Mouse (Mus musculus) right cerebral cortex, adult 2 months (tissue): ENCODE measurements around the gene Tex12.

ENCODE experiments used
- DNase-seq, 2 experiments: peaks; one replicate each; pipeline ENCODE4 v3.0.0; 2021 to 2022; ENCODE audit warnings: low spot score in 2 of 2

The Tex12 gene

GRCm38 (mm10) chr9:50561145-50561917, at the start of gene Tex12:
Gene Tex12, minus strand, starts transcription at chr9:50561325.
- no peak for DNase-seq

DNA sequence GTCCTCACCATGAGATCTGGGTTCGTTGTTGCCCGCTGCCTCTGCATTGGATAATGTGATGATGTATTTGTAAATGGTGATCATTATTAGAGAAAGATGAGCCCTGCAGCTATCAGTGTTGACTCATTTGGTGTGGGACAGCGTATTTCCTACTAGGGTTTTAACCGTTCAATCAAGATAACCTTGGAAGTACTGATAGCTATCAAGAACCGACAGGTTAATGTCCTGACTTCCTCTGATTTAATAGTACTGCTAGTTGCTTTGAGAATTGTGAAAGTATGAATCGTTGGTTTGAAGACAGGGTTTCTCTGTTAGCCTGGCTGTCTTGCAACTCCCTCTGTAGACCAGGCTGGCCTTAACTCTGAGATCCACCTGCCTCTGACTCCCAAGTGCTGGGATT, 43.2 kb upstream of the Tex12 start:
- no peak for DNase-seq

- DNase-seq = no peak
Observed at GRCm38 (mm10) chr9:50603998-50604324, 42.8 kb upstream of the Tex12 start.

DNA sequence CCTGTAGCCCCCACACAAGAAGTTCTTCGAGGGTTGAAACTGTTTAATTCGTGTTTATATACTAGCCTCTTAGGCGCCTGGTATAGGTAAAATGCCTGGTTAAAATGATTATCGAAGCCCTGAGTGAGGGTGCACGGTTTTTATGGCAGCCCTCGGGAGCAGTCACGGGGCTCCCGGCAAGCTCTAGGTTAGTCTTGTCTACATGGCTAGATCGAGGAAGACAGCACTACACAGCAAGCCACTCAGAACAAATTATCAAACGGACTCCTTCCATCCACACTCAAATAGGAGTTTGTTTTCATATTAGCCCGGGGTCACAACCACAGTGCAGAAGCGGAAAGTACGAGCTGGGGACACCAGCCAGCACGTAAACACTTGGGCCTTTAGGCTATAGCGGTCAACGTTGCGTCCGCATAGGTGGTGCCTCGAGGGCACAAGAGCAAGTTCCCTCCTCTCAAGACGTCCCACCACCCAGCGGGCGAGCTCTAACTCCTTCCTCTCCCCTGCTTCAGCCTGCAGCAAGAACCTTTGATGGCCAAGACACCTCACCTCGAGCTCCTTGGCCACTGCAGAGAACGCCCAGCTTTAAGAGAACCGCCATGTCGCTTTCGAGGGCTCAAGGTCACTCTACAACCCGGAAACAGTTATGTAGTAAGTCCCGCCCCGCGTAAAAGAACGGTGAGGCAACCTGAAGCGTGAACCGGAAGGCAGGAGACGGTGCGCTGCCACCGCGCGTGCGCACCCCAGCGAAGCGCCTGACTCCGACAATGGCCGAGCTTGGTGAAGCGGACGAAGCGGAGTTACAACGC, 42.3 kb upstream of the Tex12 start, which contains the start of the genes Sdhd and Timm8b:
Gene Sdhd (minus strand): TSS at position 624 of the 809 bp plus-strand sequence.
Gene Timm8b (plus strand): TSS at position 722 of the 809 bp plus-strand sequence.
- peak; percentile 96 to 97 for DNase-seq

GRCm38 (mm10) chr9:50602055-50602845, 41.1 kb upstream of the Tex12 start:
- no peak for DNase-seq

DNA sequence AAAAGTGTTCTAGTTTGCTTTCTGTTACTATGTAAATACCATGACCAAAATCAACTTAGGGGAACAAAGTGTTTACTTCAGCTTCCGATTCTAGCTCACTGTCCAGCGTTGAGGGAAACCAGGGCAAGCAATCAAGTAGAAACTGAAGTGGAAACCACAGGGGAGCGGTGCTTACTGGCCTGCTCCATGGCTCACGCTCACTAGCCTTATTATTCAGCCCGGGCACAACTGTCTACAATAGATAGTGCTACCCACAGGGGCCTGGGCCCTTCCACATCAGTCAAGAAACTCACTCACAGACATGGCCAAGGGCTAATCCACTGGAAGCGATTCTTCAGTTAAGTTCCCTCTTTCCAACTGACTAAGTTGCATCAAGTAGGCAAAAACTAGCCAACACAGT, 40.4 kb upstream of the Tex12 start:
- DNase-seq = no peak

GRCm38 (mm10) chr9:50596973-50597372, 35.8 kb upstream of the Tex12 start:
- DNase-seq = no peak

- DNase-seq = no peak
Observed at GRCm38 (mm10) chr9:50594794-50595417, 33.8 kb upstream of the Tex12 start.

- no peak for DNase-seq
Observed at GRCm38 (mm10) chr9:50593544-50593943, 32.4 kb upstream of the Tex12 start.

DNA sequence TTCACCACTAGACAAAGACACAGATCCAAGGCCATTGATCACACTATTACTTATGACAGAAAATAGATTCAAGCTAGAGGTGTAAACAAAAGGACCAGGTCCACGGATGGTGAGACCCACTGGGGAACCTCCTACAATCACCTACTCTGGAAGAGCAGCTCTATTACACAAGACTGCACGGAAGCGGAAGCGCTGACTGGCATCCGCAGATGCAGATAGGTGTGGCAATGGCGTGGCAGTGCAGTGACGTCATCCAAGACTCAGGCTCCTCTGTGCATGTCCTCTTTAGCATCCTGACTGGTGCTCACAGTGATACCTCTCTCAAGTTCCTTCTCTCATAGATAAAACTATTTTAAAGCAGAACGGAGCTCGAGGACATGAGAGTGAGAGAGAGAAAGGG, 31.8 kb upstream of the Tex12 start:
- DNase-seq = no peak

GRCm38 (mm10) chr9:50590856-50591518, 29.9 kb upstream of the Tex12 start:
- no peak for DNase-seq

GRCm38 (mm10) chr9:50586955-50587354, 25.8 kb upstream of the Tex12 start:
- no peak for DNase-seq

DNA sequence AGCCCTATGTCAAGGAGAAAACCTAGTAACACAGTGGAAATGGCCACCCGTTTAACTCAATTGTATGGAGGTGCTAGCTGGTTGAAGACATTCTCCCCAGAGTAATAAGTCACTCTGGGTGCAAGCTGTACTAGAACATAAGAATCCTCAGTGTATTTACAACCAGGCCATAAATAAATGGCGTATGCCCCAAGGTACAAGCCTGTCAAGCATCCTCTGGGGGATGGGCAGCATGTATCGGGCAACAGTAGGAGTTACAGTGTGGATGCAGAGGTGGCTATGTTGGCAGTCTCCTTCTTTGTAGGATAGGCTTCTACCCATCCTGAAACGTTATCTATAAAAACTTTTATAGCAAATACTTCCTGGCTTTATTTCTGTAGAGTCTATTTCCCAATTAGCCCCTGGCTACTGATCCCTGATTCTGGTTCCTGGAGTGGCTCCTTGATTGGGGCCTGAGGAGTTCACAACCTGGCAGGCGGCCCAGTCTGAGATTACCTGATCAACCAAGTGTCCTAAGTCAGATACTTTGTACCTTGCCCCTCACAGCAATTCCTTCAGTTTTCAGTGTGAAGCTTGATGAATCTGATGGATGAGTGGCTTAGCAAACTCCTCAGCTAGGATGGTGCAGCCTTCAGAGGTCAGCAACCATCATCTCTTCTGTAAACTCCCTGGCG, 24.2 kb upstream of the Tex12 start:
- DNase-seq = no peak

GRCm38 (mm10) chr9:50580370-50580769, 19.2 kb upstream of the Tex12 start:
- no peak for DNase-seq

GRCm38 (mm10) chr9:50569599-50570525, 8.7 kb upstream of the Tex12 start:
- no peak for DNase-seq

DNA sequence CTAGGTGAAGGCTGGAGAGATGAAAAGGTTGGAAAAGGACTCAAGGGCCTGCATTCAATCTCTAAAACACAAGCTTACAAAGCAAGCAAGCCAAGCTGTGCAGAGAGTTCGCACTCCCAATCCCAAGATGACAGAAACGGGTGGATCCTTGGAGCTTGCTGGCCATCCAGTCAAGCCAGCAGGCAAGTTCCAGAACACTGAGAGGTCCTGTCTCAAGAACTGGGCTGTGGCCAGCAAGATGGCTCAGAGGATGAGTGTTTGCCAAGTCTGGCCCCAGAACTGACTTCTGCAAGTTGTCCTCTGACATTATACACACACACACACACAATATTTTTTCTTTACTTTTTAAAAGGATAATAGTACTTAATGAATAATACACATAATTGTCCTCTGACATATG, 6.8 kb upstream of the Tex12 start:
- DNase-seq = no peak

DNA sequence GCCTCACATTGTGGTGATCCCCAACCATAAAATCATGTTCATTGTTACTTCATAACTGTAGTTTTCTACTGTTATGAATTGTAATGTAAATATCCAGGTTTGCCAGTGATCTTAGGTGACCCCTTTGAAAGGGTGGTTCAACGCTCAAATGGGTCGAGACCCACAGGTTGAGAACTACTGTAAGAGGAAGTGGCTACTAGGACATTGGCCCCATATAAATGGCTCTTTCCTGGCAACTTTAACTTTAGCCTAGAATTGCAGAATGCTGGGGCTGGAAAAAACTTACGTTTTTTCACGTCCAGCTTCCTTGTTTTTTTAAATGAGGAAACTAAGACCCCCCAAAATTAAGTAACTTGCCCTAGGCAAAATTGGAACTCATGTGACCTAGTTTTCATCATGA, 6.2 kb upstream of the Tex12 start:
- DNase-seq = no peak

DNA sequence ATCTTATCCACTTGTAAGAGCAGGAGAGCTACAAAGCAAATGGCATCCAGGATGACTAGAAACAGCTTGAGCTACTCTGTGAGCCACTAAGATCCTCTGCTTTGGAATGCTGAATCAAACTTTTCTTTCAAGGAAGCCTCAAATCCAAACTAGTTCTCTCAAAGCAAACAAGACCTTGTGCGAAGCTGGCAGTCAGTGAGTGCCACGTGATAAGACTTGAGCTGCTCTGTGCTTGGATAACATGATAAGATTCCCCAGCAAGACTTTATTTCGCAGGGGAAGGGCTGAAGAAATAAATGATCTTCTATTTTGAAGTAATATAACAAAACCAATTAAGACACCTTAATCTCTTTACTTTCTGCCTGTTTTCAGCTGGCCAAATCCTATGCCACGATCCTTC, 4.8 kb upstream of the Tex12 start:
- DNase-seq = no peak

- DNase-seq = no peak
Observed at GRCm38 (mm10) chr9:50565173-50565572, 4.0 kb upstream of the Tex12 start.
